Mouse (Mus musculus) liver, postnatal 0 days (tissue): Measurements from ENCODE around the gene Trpm1.

Experiments
- CTCF ChIP-seq: sonication (generic); IDR thresholded peaks from 2 replicates; pipeline ENCODE4 v1.5.1; 2016; ENCODE audit warnings: antibody characterized with exemption, low read depth
- EP300 ChIP-seq: IDR thresholded peaks from 2 replicates; pipeline ENCODE4 v1.6.1; 2016; ENCODE audit warnings: antibody characterized with exemption, low read depth, mild to moderate bottlenecking

DNA sequence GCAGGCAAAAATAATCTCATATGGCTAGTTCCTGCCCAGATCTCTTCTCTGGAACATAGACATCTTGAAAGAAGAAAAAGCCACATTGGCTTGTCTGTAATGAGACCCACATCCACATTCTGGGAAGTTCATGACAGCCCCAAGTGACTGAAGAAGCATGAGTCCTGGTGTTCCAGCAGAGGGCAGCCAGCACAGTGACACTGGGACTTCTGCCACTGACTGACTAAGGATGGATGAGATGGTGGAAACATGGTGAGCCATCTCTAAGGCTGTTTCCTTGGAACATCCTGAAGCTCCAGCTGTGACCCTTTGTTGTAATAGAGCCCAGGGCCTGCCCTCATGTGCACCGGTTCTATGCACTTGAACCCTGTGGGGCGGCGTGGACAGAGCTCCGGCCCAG lies 25.7 kb downstream of the Trpm1 start:
- peak; percentile 56 for TF ChIP-seq CTCF
- TF ChIP-seq EP300, result no peak
